Mouse (Mus musculus): ENCODE measurements around the gene Fbxl15. TPM values are rescaled to one million over a fixed set of nuclear protein-coding genes. Genes with fewer than 3 reads are reported as not detected.

Fbxl15 gene
- total and polyA plus RNA-seq, 2 experiments from 2014 or later: 10.4 to 12.2 TPM

- 90% methylated on average over 12 of the region's 12 CpGs for WGBS
- H3K9me3 ChIP-seq (replicated peaks; ENCODE audit: control insufficient read depth, low read length): no peaks in the 10 kb centered on the region
- peaks cover 10% of the 10 kb centered on the region for H3K4me1 ChIP-seq (ENCODE audit: control insufficient read depth, insufficient read depth)
- ATAC-seq (ENCODE audit: insufficient read depth, low read depth) (no peak), DNase-seq (ENCODE audit: low spot score) (no peak)
- no peak overlapping the region for H3K4me2 ChIP-seq (ENCODE audit: low read depth, low read length)
- H3K9ac ChIP-seq (replicated peaks; ENCODE audit: low read depth, low read length): no peak overlapping the region
- peaks cover 20% of the 10 kb centered on the region for H3K36me3 ChIP-seq (replicated peaks; ENCODE audit: control insufficient read depth, insufficient read depth, low read length)
- no peak overlapping the region for H3K27ac ChIP-seq (ENCODE audit: low read depth)
- peaks cover 16% of the 10 kb centered on the region for H3K27me3 ChIP-seq (ENCODE audit: control insufficient read depth, insufficient read depth, low read length)
- no peak for TF ChIP-seq CTCF (IDR thresholded peaks at IDR 0.05; ENCODE audit: low read depth)
- TF ChIP-seq EP300 (IDR thresholded peaks at IDR 0.05; ENCODE audit: low read depth): no peak
- H3K4me3 ChIP-seq (ENCODE audit: low read depth, low read length): no peak overlapping the region
Measured at GRCm38 (mm10) chr19:46330696-46331095, 2.7 kb downstream of the Fbxl15 start.

- H3K9me3 ChIP-seq (replicated peaks; ENCODE audit: control insufficient read depth, low read length): no peaks in the 10 kb centered on the region
- ATAC-seq (ENCODE audit: insufficient read depth, low read depth) (no peak), DNase-seq (ENCODE audit: low spot score) (no peak)
- H3K4me2 ChIP-seq (ENCODE audit: low read depth, low read length): no peak overlapping the region
- H3K27ac ChIP-seq (ENCODE audit: low read depth): no peak overlapping the region
- H3K9ac ChIP-seq (replicated peaks; ENCODE audit: low read depth, low read length): no peak overlapping the region
- TF ChIP-seq EP300 (IDR thresholded peaks at IDR 0.05; ENCODE audit: low read depth) (no peak), CTCF (IDR thresholded peaks at IDR 0.05; ENCODE audit: low read depth) (no peak)
- 90% methylated on average over 14 of the region's 14 CpGs for WGBS
- H3K4me3 ChIP-seq (ENCODE audit: low read depth, low read length): no peak overlapping the region
- H3K4me1 ChIP-seq (ENCODE audit: control insufficient read depth, insufficient read depth): peaks cover 10% of the 10 kb centered on the region
- H3K27me3 ChIP-seq (ENCODE audit: control insufficient read depth, insufficient read depth, low read length): peaks cover 10% of the 10 kb centered on the region
- peaks cover 20% of the 10 kb centered on the region for H3K36me3 ChIP-seq (replicated peaks; ENCODE audit: control insufficient read depth, insufficient read depth, low read length)
Measured at GRCm38 (mm10) chr19:46331326-46331725, 3.3 kb downstream of the Fbxl15 start.

GRCm38 (mm10) chr19:46331936-46332335 is 4.0 kb downstream of the Fbxl15 start:
- Histone ChIP-seq H3K27ac (ENCODE audit: low read depth) (no peak overlapping the region), H3K9ac (replicated peaks; ENCODE audit: low read depth, low read length) (no peak overlapping the region), H3K27me3 (ENCODE audit: control insufficient read depth, insufficient read depth, low read length) (peaks cover 4% of the 10 kb centered on the region), H3K4me3 (ENCODE audit: low read depth, low read length) (no peak overlapping the region), H3K9me3 (replicated peaks; ENCODE audit: control insufficient read depth, low read length) (no peaks in the 10 kb centered on the region), H3K36me3 (replicated peaks; ENCODE audit: control insufficient read depth, insufficient read depth, low read length) (peaks cover 20% of the 10 kb centered on the region), H3K4me1 (ENCODE audit: control insufficient read depth, insufficient read depth) (peaks cover 10% of the 10 kb centered on the region), H3K4me2 (ENCODE audit: low read depth, low read length) (no peak overlapping the region)
- ATAC-seq (ENCODE audit: insufficient read depth, low read depth) (no peak), DNase-seq (ENCODE audit: low spot score) (no peak)
- no peak for TF ChIP-seq CTCF (IDR thresholded peaks at IDR 0.05; ENCODE audit: low read depth)
- no peak for TF ChIP-seq EP300 (IDR thresholded peaks at IDR 0.05; ENCODE audit: low read depth)
- 84% methylated on average over 3 of the region's 3 CpGs for WGBS

- Histone ChIP-seq H3K9ac (replicated peaks; ENCODE audit: low read depth, low read length) (no peak overlapping the region), H3K9me3 (replicated peaks; ENCODE audit: control insufficient read depth, low read length) (no peaks in the 10 kb centered on the region), H3K4me3 (ENCODE audit: low read depth, low read length) (no peak overlapping the region), H3K27me3 (ENCODE audit: control insufficient read depth, insufficient read depth, low read length) (no peaks in the 10 kb centered on the region), H3K27ac (ENCODE audit: low read depth) (no peak overlapping the region), H3K4me2 (ENCODE audit: low read depth, low read length) (no peak overlapping the region), H3K36me3 (replicated peaks; ENCODE audit: control insufficient read depth, insufficient read depth, low read length) (peaks cover 20% of the 10 kb centered on the region), H3K4me1 (ENCODE audit: control insufficient read depth, insufficient read depth) (peaks cover 14% of the 10 kb centered on the region)
- ATAC-seq (ENCODE audit: insufficient read depth, low read depth): no peak
- 75% methylated on average over 7 of the region's 7 CpGs for WGBS
- DNase-seq (ENCODE audit: low spot score): no peak
- TF ChIP-seq CTCF (IDR thresholded peaks at IDR 0.05; ENCODE audit: low read depth): no peak
- TF ChIP-seq EP300 (IDR thresholded peaks at IDR 0.05; ENCODE audit: low read depth): no peak
Measured at GRCm38 (mm10) chr19:46332721-46333339, 4.8 kb downstream of the Fbxl15 start.

GRCm38 (mm10) chr19:46333906-46334305 is 5.9 kb downstream of the Fbxl15 start:
- no peak for TF ChIP-seq EP300 (IDR thresholded peaks at IDR 0.05; ENCODE audit: low read depth)
- no peak for TF ChIP-seq CTCF (IDR thresholded peaks at IDR 0.05; ENCODE audit: low read depth)
- 79% methylated on average over 3 of the region's 3 CpGs for WGBS

More at GRCm38 (mm10) chr19:46333906-46334305, 5.9 kb downstream of the Fbxl15 start:
- Histone ChIP-seq H3K9ac (replicated peaks; ENCODE audit: low read depth, low read length) (no peak overlapping the region), H3K36me3 (replicated peaks; ENCODE audit: control insufficient read depth, insufficient read depth, low read length) (peaks cover 20% of the 10 kb centered on the region), H3K27me3 (ENCODE audit: control insufficient read depth, insufficient read depth, low read length) (no peaks in the 10 kb centered on the region), H3K27ac (ENCODE audit: low read depth) (no peak overlapping the region), H3K9me3 (replicated peaks; ENCODE audit: control insufficient read depth, low read length) (no peaks in the 10 kb centered on the region), H3K4me1 (ENCODE audit: control insufficient read depth, insufficient read depth) (peaks cover 14% of the 10 kb centered on the region), H3K4me2 (ENCODE audit: low read depth, low read length) (no peak overlapping the region), H3K4me3 (ENCODE audit: low read depth, low read length) (no peak overlapping the region)
- DNase-seq (ENCODE audit: low spot score) (no peak), ATAC-seq (ENCODE audit: insufficient read depth, low read depth) (no peak)

All from heart, postnatal 0 days (tissue).